Mouse (Mus musculus) cerebellum, adult 18-20 months (tissue): ENCODE measurements at regions not wholly inside any gene's neighbourhood (a gene's known extent, or its start where the extent isn't known, plus 50 kb on each side); places are given as distances from the start of the nearest gene placed in this dataset.

Experiments used
- DNase-seq, 2 experiments: peaks; one replicate each; pipeline ENCODE4 v3.0.0; 2021

GRCm38 (mm10) chr7:79517581-79518337 is 51.6 kb upstream of the Polg start:
- peak in 1 of 2 experiments; percentile 22 for DNase-seq

- DNase-seq: peak in 1 of 2 experiments; percentile 30
These were observed 50.1 kb upstream of the Polg start for GRCm38 (mm10) chr7:79516287-79516686.
